ENCODE assay signal across 15 mouse cellular contexts in genomic region chr19:45655870-45656269, GRCm38 (mm10). TPM values are rescaled to one million over a fixed set of nuclear protein-coding genes. Genes with fewer than 3 reads are reported as not detected.
A peak's percentile ranks its signal among the peaks of the same experiment; 100 is the strongest.
DNase-seq lines count a peak whose midpoint lies in the region; ATAC-seq lines count a peak whose summit lies in the region.
"Had no signal": no experiment of that assay in that cellular context is flagged by ENCODE, and none has a peak within 500 bp of the region (broad histone marks: within the 10 kb centered on the region; RNA-seq: fewer than 3 reads in every experiment).

No protein-coding gene starts in this region.

- H3K4me2 ChIP-seq in hindbrain, embryonic 13.5 days: peak overlapping the region; percentile 25
- H3K4me2 ChIP-seq in midbrain, embryonic 14.5 days (ENCODE audit: low read length): peak overlapping the region; percentile 26
- H3K4me2 ChIP-seq: forebrain, embryonic 15.5 days; heart, embryonic 11.5 days; lung, embryonic 14.5 days had no signal

- H3K9me3 ChIP-seq in hindbrain, embryonic 13.5 days: no peaks in the 10 kb centered on the region
- H3K9me3 ChIP-seq in hindbrain, embryonic 10.5 days: no peaks in the 10 kb centered on the region
- no peaks in the 10 kb centered on the region for H3K9me3 ChIP-seq in midbrain, embryonic 14.5 days (ENCODE audit: control insufficient read depth, low read length)
- H3K9me3 ChIP-seq: forebrain, embryonic 15.5 days had no signal

- H3K9ac ChIP-seq in hindbrain, embryonic 13.5 days: 0 out of 2 replicates have a peak overlapping the region, but pooled peaks have one; percentile 29
- H3K9ac ChIP-seq in midbrain, embryonic 14.5 days (replicated peaks; ENCODE audit: low read length): no peak overlapping the region; the same call in 1 of the 2 replicates
- H3K9ac ChIP-seq: forebrain, embryonic 15.5 days; lung, embryonic 14.5 days had no signal

- WGBS in hindbrain, embryonic 13.5 days: 54% methylated on average over 8 of the region's 8 CpGs
- 72% methylated on average over 8 of the region's 8 CpGs for WGBS in hindbrain, embryonic 10.5 days
- 40% methylated on average over 8 of the region's 8 CpGs for WGBS in midbrain, embryonic 14.5 days

- H3K27me3 ChIP-seq in hindbrain, embryonic 13.5 days: no peaks in the 10 kb centered on the region
- H3K27me3 ChIP-seq in hindbrain, embryonic 10.5 days (ENCODE audit: insufficient read depth, poor library complexity, severe bottlenecking): peaks cover 24% of the 10 kb centered on the region; the same call in 1 of the 2 replicates
- H3K27me3 ChIP-seq in midbrain, embryonic 14.5 days (ENCODE audit: control insufficient read depth, insufficient read depth, low read length): no peaks in the 10 kb centered on the region
- H3K27me3 ChIP-seq: forebrain, embryonic 15.5 days had no signal

- H3K4me3 ChIP-seq in hindbrain, embryonic 13.5 days: no peak overlapping the region
- H3K4me3 ChIP-seq in hindbrain, embryonic 10.5 days: no peak overlapping the region
- no peak overlapping the region for H3K4me3 ChIP-seq in midbrain, embryonic 14.5 days (replicated peaks; ENCODE audit: low read depth, low read length)
- H3K4me3 ChIP-seq: forebrain, embryonic 15.5 days had no signal

- DNase-seq in hindbrain, embryonic 10.5 days (ENCODE audit: low spot score): no peak
- DNase-seq in ES-CJ7 (ENCODE audit: low read depth, low spot score): peak; percentile 26
- peak; percentile 59 for DNase-seq in ZHBTc4 (ENCODE audit: low read depth, low spot score)
- peak; percentile 55 for DNase-seq in midbrain, embryonic 14.5 days
- no peak for DNase-seq in gastrocnemius, adult 18-20 months (ENCODE audit: low spot score)
- DNase-seq in layer of hippocampus, postnatal 36 days: no peak
- DNase-seq: cerebellum, postnatal 14 days; kidney, adult 2 months; left cerebral cortex, postnatal 4 days; lung, embryonic 14.5 days; right cerebral cortex, postnatal 25 days; thymus, adult 18-20 months had no signal

- peak overlapping the region; percentile 48; the same call in 1 of the 2 replicates for H3K27ac ChIP-seq in hindbrain, embryonic 13.5 days
- no peak overlapping the region for H3K27ac ChIP-seq in hindbrain, embryonic 10.5 days
- peak overlapping the region; percentile 28; the same call in 1 of the 2 replicates for H3K27ac ChIP-seq in midbrain, embryonic 14.5 days (replicated peaks; ENCODE audit: low read depth, low read length)
- H3K27ac ChIP-seq: forebrain, embryonic 15.5 days had no signal

- 0 out of 2 replicates have a peak, but pooled peaks have one; percentile 39 for ATAC-seq in hindbrain, embryonic 13.5 days (ENCODE audit: low FRiP score)
- no peak for ATAC-seq in midbrain, embryonic 14.5 days (ENCODE audit: low FRiP score, low TSS enrichment)
- ATAC-seq: forebrain, embryonic 15.5 days had no signal

- no peaks in the 10 kb centered on the region for H3K36me3 ChIP-seq in hindbrain, embryonic 13.5 days
- H3K36me3 ChIP-seq in hindbrain, embryonic 10.5 days: no peaks in the 10 kb centered on the region
- no peaks in the 10 kb centered on the region for H3K36me3 ChIP-seq in midbrain, embryonic 14.5 days (ENCODE audit: control insufficient read depth, insufficient read depth, low read length)
- H3K36me3 ChIP-seq: forebrain, embryonic 15.5 days had no signal

- H3K4me1 ChIP-seq in hindbrain, embryonic 13.5 days (replicated peaks): peaks cover 42% of the 10 kb centered on the region
- peaks cover 58% of the 10 kb centered on the region for H3K4me1 ChIP-seq in hindbrain, embryonic 10.5 days (replicated peaks)
- H3K4me1 ChIP-seq in midbrain, embryonic 14.5 days (ENCODE audit: control insufficient read depth, insufficient read depth, low read length): peaks cover 28% of the 10 kb centered on the region

RNA-seq across cellular contexts. Expression of gene Fbxw4, which starts 4.2 kb away (rescaled TPM):
- polyA plus RNA-seq in hindbrain, embryonic 13.5 days (2015; fragmentation: Nextera tagmentation; extraction: Ambion mirVana): 3.6 and 4.2 TPM in 2 replicates
- 1.8 and 5.5 TPM in 2 replicates for polyA plus RNA-seq in hindbrain, embryonic 10.5 days (2016; fragmentation: Nextera tagmentation; extraction: Ambion mirVana)
- 5.6 and 8.1 TPM in 2 replicates for polyA plus RNA-seq in midbrain, embryonic 14.5 days (2014; fragmentation: Nextera tagmentation; extraction: Ambion mirVana)
- total RNA-seq in gastrocnemius, adult 18-20 months (2021): 10 to 100 TPM; 29.5 to 33.3 TPM
- 10 to 100 TPM; 33.7 to 34.3 TPM for total RNA-seq in layer of hippocampus, postnatal 36 days (2021)

Comparison
In these comparisons a context has a peak if more than half of its experiments do, and no peak if none do; other contexts are left out.
1. DNase-seq: peak in ES-CJ7 (single experiment), ZHBTc4 (single experiment) and midbrain, embryonic 14.5 days (single experiment); none in hindbrain, embryonic 10.5 days (single experiment), gastrocnemius, adult 18-20 months (single experiment) and layer of hippocampus, postnatal 36 days (0 of 2).